Mouse (Mus musculus) spleen, postnatal 14 days (tissue): ENCODE data around the gene Trappc5.

Source experiments
- DNase-seq, 2 experiments: peaks; one replicate each; pipeline ENCODE4 v3.0.0; 2021 to 2022; ENCODE audit warnings: low spot score in 2 of 2

The Trappc5 gene

GRCm38 (mm10) chr8:3676131-3676992 lies at the start of gene Trappc5:
Gene Trappc5 (plus strand): TSS chr8:3676299.
- peak; percentile 87 to 91 for DNase-seq

- no peak for DNase-seq
These were observed 49.1 kb upstream of the Trappc5 start for GRCm38 (mm10) chr8:3626971-3627370.

GRCm38 (mm10) chr8:3628014-3628413 lies 48.1 kb upstream of the Trappc5 start:
- DNase-seq: peak in 1 of 2 experiments; percentile 31

- DNase-seq: peak; percentile 70 to 79
These were observed 45.2 kb upstream of the Trappc5 start, which contains the start of gene Stxbp2 for GRCm38 (mm10) chr8:3630647-3631477. Gene Stxbp2 (plus strand): TSS chr8:3630955.

GRCm38 (mm10) chr8:3631478-3631875 lies 44.6 kb upstream of the Trappc5 start:
- no peak for DNase-seq

GRCm38 (mm10) chr8:3645804-3646203 lies 30.3 kb upstream of the Trappc5 start:
- peak in 1 of 2 experiments; percentile 42 for DNase-seq

- no peak for DNase-seq
These were observed 29.1 kb upstream of the Trappc5 start for GRCm38 (mm10) chr8:3646824-3647531.

- no peak for DNase-seq
These were observed 28.5 kb upstream of the Trappc5 start for GRCm38 (mm10) chr8:3647561-3647960.

- no peak for DNase-seq
These were observed 27.8 kb upstream of the Trappc5 start for GRCm38 (mm10) chr8:3648268-3648667.

GRCm38 (mm10) chr8:3648990-3649389 lies 27.1 kb upstream of the Trappc5 start:
- DNase-seq: no peak

GRCm38 (mm10) chr8:3652845-3653244 lies 23.3 kb upstream of the Trappc5 start:
- no peak for DNase-seq

- no peak for DNase-seq
These were observed 21.2 kb upstream of the Trappc5 start for GRCm38 (mm10) chr8:3654726-3655508.

GRCm38 (mm10) chr8:3655526-3655925 lies 20.6 kb upstream of the Trappc5 start, which contains the start of gene Retn:
Gene Retn (plus strand): TSS chr8:3655770.
- DNase-seq: no peak

- no peak for DNase-seq
These were observed 19.2 kb upstream of the Trappc5 start for GRCm38 (mm10) chr8:3656725-3657381.

- no peak for DNase-seq
These were observed 15.2 kb upstream of the Trappc5 start for GRCm38 (mm10) chr8:3660889-3661288.

GRCm38 (mm10) chr8:3664405-3664804 lies 11.7 kb upstream of the Trappc5 start:
- no peak for DNase-seq

- no peak for DNase-seq
These were observed 10.6 kb upstream of the Trappc5 start, which contains the start of gene Mcemp1 for GRCm38 (mm10) chr8:3665507-3665906. Gene Mcemp1 (plus strand): TSS chr8:3665754.

GRCm38 (mm10) chr8:3670388-3670787 lies 5.7 kb upstream of the Trappc5 start:
- DNase-seq: no peak

- peak; percentile 68 to 84 for DNase-seq
These were observed 4.1 kb upstream of the Trappc5 start, which contains the start of gene Fcor for GRCm38 (mm10) chr8:3671980-3672491. Gene Fcor (minus strand): TSS chr8:3672362.

- no peak for DNase-seq
These were observed 1.4 kb upstream of the Trappc5 start for GRCm38 (mm10) chr8:3674671-3675070.
